Comparison of ENCODE assay signal across 18 mouse cellular contexts in genomic region chr8:4320404-4320803, GRCm38 (mm10). TPM values are rescaled to one million over a fixed set of nuclear protein-coding genes. Genes with fewer than 3 reads are reported as not detected.
DNase-seq lines count a peak whose midpoint lies in the region; ATAC-seq and TF ChIP-seq lines count a peak whose summit lies in the region.
"Had no signal": no experiment of that assay in that cellular context is flagged by ENCODE, and none has a peak within 500 bp of the region (broad histone marks: within the 10 kb centered on the region; RNA-seq: fewer than 3 reads in every experiment).

No protein-coding gene starts in this region.

- H3K36me3 ChIP-seq in heart, embryonic 10.5 days = peaks cover 31% of the 10 kb centered on the region
- H3K36me3 ChIP-seq in heart, postnatal 0 days (replicated peaks; ENCODE audit: control insufficient read depth, insufficient read depth, low read length) = peaks cover 16% of the 10 kb centered on the region; the same call in 1 of the 2 replicates
- H3K36me3 ChIP-seq in megakaryocyte, embryonic 14.5 days (replicated peaks; ENCODE audit: low read length) = peaks cover 51% of the 10 kb centered on the region

- H3K4me1 ChIP-seq in heart, embryonic 10.5 days = peaks cover 26% of the 10 kb centered on the region
- H3K4me1 ChIP-seq in heart, postnatal 0 days (ENCODE audit: control insufficient read depth, insufficient read depth) = peaks cover 36% of the 10 kb centered on the region
- peaks cover 85% of the 10 kb centered on the region for H3K4me1 ChIP-seq in megakaryocyte, embryonic 14.5 days

- intact Hi-C loops in heart, postnatal 25 days (cut with DNase I) = loop anchor here (5.0 to 10.0 kb wide), 3 partner anchors 43 to 156 kb away; partner anchors contain the start of genes Evi5l and Timm44

- H3K9ac ChIP-seq in heart, postnatal 0 days (replicated peaks; ENCODE audit: low read depth, low read length) = no peak overlapping the region
- H3K9ac ChIP-seq: embryonic facial prominence, embryonic 12.5 days; forebrain, embryonic 12.5 days; forebrain, postnatal 0 days; hindbrain, embryonic 15.5 days had no signal

- no peaks in the 10 kb centered on the region for H3K9me3 ChIP-seq in heart, embryonic 10.5 days
- H3K9me3 ChIP-seq in heart, postnatal 0 days (replicated peaks; ENCODE audit: control insufficient read depth, low read length) = no peaks in the 10 kb centered on the region
- no peaks in the 10 kb centered on the region for H3K9me3 ChIP-seq in megakaryocyte, embryonic 14.5 days
- H3K9me3 ChIP-seq: embryonic facial prominence, embryonic 12.5 days; forebrain, embryonic 12.5 days; hindbrain, embryonic 15.5 days had no signal

- H3K4me2 ChIP-seq in heart, postnatal 0 days (ENCODE audit: low read depth, low read length) = no peak overlapping the region
- H3K4me2 ChIP-seq: embryonic facial prominence, embryonic 12.5 days; forebrain, embryonic 12.5 days; hindbrain, embryonic 15.5 days had no signal

- H3K27me3 ChIP-seq in heart, embryonic 10.5 days (ENCODE audit: insufficient read depth, poor library complexity, severe bottlenecking) = no peaks in the 10 kb centered on the region
- no peaks in the 10 kb centered on the region for H3K27me3 ChIP-seq in heart, postnatal 0 days (ENCODE audit: control insufficient read depth, insufficient read depth, low read length)
- no peaks in the 10 kb centered on the region for H3K27me3 ChIP-seq in megakaryocyte, embryonic 14.5 days (replicated peaks)
- H3K27me3 ChIP-seq: embryonic facial prominence, embryonic 12.5 days; forebrain, embryonic 12.5 days; hindbrain, embryonic 15.5 days had no signal

- no peak for TF ChIP-seq CTCF in heart, postnatal 0 days (IDR thresholded peaks at IDR 0.05; ENCODE audit: low read depth)

- H3K27ac ChIP-seq in heart, embryonic 10.5 days = no peak overlapping the region
- peak overlapping the region; percentile 56 for H3K27ac ChIP-seq in heart, postnatal 0 days (ENCODE audit: low read depth)
- H3K27ac ChIP-seq: embryonic facial prominence, embryonic 12.5 days; forebrain, embryonic 12.5 days; hindbrain, embryonic 15.5 days had no signal

- DNase-seq in gastrocnemius, adult 18-20 months (ENCODE audit: low spot score) = peak; percentile 6
- no peak for DNase-seq in gastrocnemius, postnatal 4 days (ENCODE audit: low spot score in 2 of 2)
- peak; percentile 76 for DNase-seq in heart, embryonic 10.5 days (ENCODE audit: low spot score)
- no peak for DNase-seq in heart, adult 8-10 months (ENCODE audit: low spot score)
- DNase-seq in heart, postnatal 0 days (ENCODE audit: low spot score) = no peak
- DNase-seq in heart, postnatal 25 days (ENCODE audit: low spot score) = no peak
- DNase-seq: adrenal gland, postnatal 10 days; cerebellum, adult 11 months; cerebellum, adult 8-10 months; cerebellum, postnatal 25 days; forebrain, postnatal 0 days; kidney, adult 9 months had no signal

- no peak overlapping the region for H3K4me3 ChIP-seq in heart, embryonic 10.5 days
- no peak overlapping the region for H3K4me3 ChIP-seq in heart, postnatal 0 days (ENCODE audit: low read depth, low read length)
- peak overlapping the region; percentile 12 for H3K4me3 ChIP-seq in megakaryocyte, embryonic 14.5 days (replicated peaks)
- H3K4me3 ChIP-seq: embryonic facial prominence, embryonic 12.5 days; forebrain, embryonic 12.5 days; hindbrain, embryonic 15.5 days had no signal

- WGBS in heart, embryonic 10.5 days = 96% methylated on average over 1 of the region's 1 CpGs
- WGBS in heart, postnatal 0 days = 95% methylated on average over 1 of the region's 1 CpGs

- ATAC-seq in heart, postnatal 0 days (ENCODE audit: insufficient read depth, low read depth) = no peak
- no peak for ATAC-seq in megakaryocyte, adult 5-6 weeks (ENCODE audit: poor library complexity, severe bottlenecking)
- ATAC-seq: forebrain, postnatal 0 days; intestine, embryonic 16.5 days had no signal

- no peak for TF ChIP-seq EP300 in heart, postnatal 0 days (IDR thresholded peaks at IDR 0.05; ENCODE audit: low read depth)

RNA-seq across cellular contexts. Expression of gene Ccl25, which starts 4.6 kb away (rescaled TPM):
- 1 to 10 TPM; 7.0 to 8.5 TPM for total RNA-seq in gastrocnemius, adult 18-20 months (2021)
- total RNA-seq in gastrocnemius, postnatal 4 days (2021) = 10 to 100 TPM in 1 of 2 experiments, 1 to 10 TPM in 1; 7.6 to 11.9 TPM
- polyA plus RNA-seq in heart, embryonic 10.5 days (2016; fragmentation: Nextera tagmentation; extraction: Ambion mirVana) = 15.8 and 16.5 TPM in 2 replicates
- total RNA-seq in heart, adult 8-10 months (2022) = 1 to 10 TPM; 2.6 to 5.1 (median 3.4) TPM
- total RNA-seq in heart, postnatal 0 days (2014; rRNA removed; ENCODE audit: low replicate concordance) = 7.9 and 10.7 TPM in 2 replicates
- polyA plus RNA-seq in heart, postnatal 0 days (2015; fragmentation: Nextera tagmentation; extraction: Ambion mirVana) = 5.8 and 6.1 TPM in 2 replicates
- total RNA-seq in heart, postnatal 25 days (2021) = 1 to 10 TPM; 3.5 to 4.4 TPM
- 3.3 TPM in 1 of 2 replicates, not detected in the other for polyA plus RNA-seq in megakaryocyte, embryonic 14.5 days (2012; ENCODE audit: insufficient read depth, low replicate concordance)
- 14.0 and 18.8 TPM in 2 replicates for total RNA-seq in megakaryocyte, adult 5-6 weeks (2015)
- 8.9 and 9.5 TPM in 2 replicates for total RNA-seq in megakaryocyte, adult 5-6 weeks (2017)

RNA-seq across cellular contexts. Expression of gene Elavl1, which starts 4.8 kb away (rescaled TPM):
- 10 to 100 TPM; 39.2 to 42.3 TPM for total RNA-seq in gastrocnemius, adult 18-20 months (2021)
- total RNA-seq in gastrocnemius, postnatal 4 days (2021) = 10 to 100 TPM; 70.1 to 76.5 TPM
- polyA plus RNA-seq in heart, embryonic 10.5 days (2016; fragmentation: Nextera tagmentation; extraction: Ambion mirVana) = 229 and 261 TPM in 2 replicates
- 10 to 100 TPM; 50.2 to 59.6 (median 53.7) TPM for total RNA-seq in heart, adult 8-10 months (2022)
- 61.1 and 64.4 TPM in 2 replicates for total RNA-seq in heart, postnatal 0 days (2014; rRNA removed; ENCODE audit: low replicate concordance)
- 93.3 and 97.0 TPM in 2 replicates for polyA plus RNA-seq in heart, postnatal 0 days (2015; fragmentation: Nextera tagmentation; extraction: Ambion mirVana)
- total RNA-seq in heart, postnatal 25 days (2021) = 10 to 100 TPM; 58.2 to 64.1 TPM
- 25.6 and 41.2 TPM in 2 replicates for polyA plus RNA-seq in megakaryocyte, embryonic 14.5 days (2012; ENCODE audit: insufficient read depth, low replicate concordance)
- 86.6 and 92.7 TPM in 2 replicates for total RNA-seq in megakaryocyte, adult 5-6 weeks (2015)
- total RNA-seq in megakaryocyte, adult 5-6 weeks (2017) = 46.0 and 59.2 TPM in 2 replicates

RNA-seq across cellular contexts. Expression of gene Timm44, which starts 44.7 kb away (rescaled TPM):
- 10 to 100 TPM; 58.0 to 58.2 TPM for total RNA-seq in gastrocnemius, adult 18-20 months (2021)
- total RNA-seq in gastrocnemius, postnatal 4 days (2021) = 10 to 100 TPM; 73.9 to 78.4 TPM
- polyA plus RNA-seq in heart, embryonic 10.5 days (2016; fragmentation: Nextera tagmentation; extraction: Ambion mirVana) = 70.2 and 72.0 TPM in 2 replicates
- 100 to 1,000 TPM in 2 of 4 experiments, 10 to 100 TPM in 2; 94.0 to 109 (median 101) TPM for total RNA-seq in heart, adult 8-10 months (2022)
- total RNA-seq in heart, postnatal 0 days (2014; rRNA removed; ENCODE audit: low replicate concordance) = 95.0 and 120 TPM in 2 replicates
- polyA plus RNA-seq in heart, postnatal 0 days (2015; fragmentation: Nextera tagmentation; extraction: Ambion mirVana) = 74.7 and 78.8 TPM in 2 replicates
- total RNA-seq in heart, postnatal 25 days (2021) = 100 to 1,000 TPM; 117 TPM
- polyA plus RNA-seq in megakaryocyte, embryonic 14.5 days (2012; ENCODE audit: insufficient read depth, low replicate concordance) = 14.2 and 43.5 TPM in 2 replicates
- total RNA-seq in megakaryocyte, adult 5-6 weeks (2015) = 42.1 and 45.2 TPM in 2 replicates
- 60.3 and 68.0 TPM in 2 replicates for total RNA-seq in megakaryocyte, adult 5-6 weeks (2017)

Comparison
In these comparisons a context has a peak if more than half of its experiments do, and no peak if none do; other contexts are left out.
1. DNase-seq: peak in gastrocnemius, adult 18-20 months (single experiment) and heart, embryonic 10.5 days (single experiment); none in gastrocnemius, postnatal 4 days (0 of 2), heart, adult 8-10 months (single experiment), heart, postnatal 0 days (single experiment) and heart, postnatal 25 days (single experiment).